Mouse (Mus musculus) heart, embryonic 12.5 days (tissue): ENCODE measurements around the gene BC049730. TPM values are rescaled to one million over a fixed set of nuclear protein-coding genes. Genes with fewer than 3 reads are reported as not detected.
A peak's percentile ranks its signal among the peaks of the same experiment; 100 is the strongest.
"Not testable (repeated sequence)": the region's sequence is repeated elsewhere in the genome, so short reads cannot be mapped to it uniquely, and the experiment has no call there.

ENCODE experiments used
- ATAC-seq: fragments of 200-750 bp; cut with Nextera tagmentation; 2 replicates; pipeline ENCODE4 v1.8.0; 2017; ENCODE audit warnings: moderate TSS enrichment, moderate library complexity; ENCODE audit not compliant: insufficient number of reproducible peaks, low FRiP score
- H3K27ac ChIP-seq: fragments of 300-500 bp; sonication (generic); 2 replicates; pipeline ENCODE4 v1.5.1; 2016; ENCODE audit warnings: mild to moderate bottlenecking, moderate library complexity; ENCODE audit not compliant: poor library complexity, severe bottlenecking
- H3K27me3 ChIP-seq: fragments of 300-500 bp; sonication (generic); replicated peaks from 2 replicates; pipeline ENCODE4 v1.6.1; 2016; ENCODE audit warnings: mild to moderate bottlenecking, moderate library complexity
- H3K36me3 ChIP-seq: fragments of 300-500 bp; sonication (generic); 2 replicates; pipeline ENCODE4 v1.6.1; 2016; ENCODE audit warnings: mild to moderate bottlenecking, moderate library complexity
- H3K4me1 ChIP-seq: fragments of 300-500 bp; sonication (generic); replicated peaks from 2 replicates; pipeline ENCODE4 v1.6.1; 2016; ENCODE audit warnings: mild to moderate bottlenecking
- H3K4me2 ChIP-seq: fragments of 300-500 bp; sonication (generic); 2 replicates; pipeline ENCODE4 v1.6.1; 2016; ENCODE audit warnings: mild to moderate bottlenecking, moderate library complexity
- H3K4me3 ChIP-seq: fragments of 300-500 bp; sonication (generic); 2 replicates; pipeline ENCODE4 v1.5.1; 2016; ENCODE audit warnings: mild to moderate bottlenecking
- H3K9ac ChIP-seq: fragments of 300-500 bp; sonication (generic); 2 replicates; pipeline ENCODE4 v1.6.1; 2016; ENCODE audit warnings: mild to moderate bottlenecking, moderate library complexity
- H3K9me3 ChIP-seq: fragments of 300-500 bp; sonication (generic); replicated peaks from 2 replicates; pipeline ENCODE4 v1.6.1; 2016; ENCODE audit warnings: mild to moderate bottlenecking, moderate library complexity
- WGBS: fragments of 180-500 bp; shearing (Covaris S2); methylation state at CpG from one replicate; pipeline ENCODE4 v1.1.7; 2016; 5-methylcytosine and 5-hydroxymethylcytosine counted together
- polyA plus RNA-seq: library from polyadenylated mRNA; unstranded; fragments of >200 nt; fragmentation: Nextera tagmentation; extraction: Ambion mirVana; gene quantifications from 2 replicates; pipeline ENCODE4 v1.2.1, GENCODE M21; 2016

BC049730 gene
- polyA plus RNA-seq, 1 experiment from 2014 or later = not detected

DNA sequence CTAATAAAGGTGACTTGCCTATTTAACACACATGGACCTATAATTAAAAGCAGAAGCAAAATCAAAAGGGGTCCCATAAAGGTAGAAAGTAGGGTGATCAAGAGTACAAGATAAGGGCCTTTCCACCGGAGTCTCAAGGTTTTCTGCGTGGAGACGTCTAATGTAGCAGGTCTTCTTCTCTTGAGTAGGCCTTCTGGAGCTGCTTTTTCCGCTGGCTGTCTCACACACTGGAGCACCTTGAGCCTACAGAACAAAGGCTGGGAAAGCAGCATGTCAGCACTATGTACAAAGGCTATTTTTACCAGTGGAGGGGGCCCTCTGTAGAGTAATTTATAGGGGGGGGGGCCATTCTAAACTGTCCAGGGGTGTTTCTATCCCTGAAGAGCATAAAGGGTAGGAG is 11.2 kb upstream of the BC049730 start:
- ATAC-seq, H3K4me3 ChIP-seq, H3K4me1 ChIP-seq, H3K9me3 ChIP-seq, H3K27me3 ChIP-seq, H3K36me3 ChIP-seq, H3K4me2 ChIP-seq, H3K9ac ChIP-seq, H3K27ac ChIP-seq: not testable (repeated sequence)
- 85% methylated on average over 4 of the region's 4 CpGs for WGBS

DNA sequence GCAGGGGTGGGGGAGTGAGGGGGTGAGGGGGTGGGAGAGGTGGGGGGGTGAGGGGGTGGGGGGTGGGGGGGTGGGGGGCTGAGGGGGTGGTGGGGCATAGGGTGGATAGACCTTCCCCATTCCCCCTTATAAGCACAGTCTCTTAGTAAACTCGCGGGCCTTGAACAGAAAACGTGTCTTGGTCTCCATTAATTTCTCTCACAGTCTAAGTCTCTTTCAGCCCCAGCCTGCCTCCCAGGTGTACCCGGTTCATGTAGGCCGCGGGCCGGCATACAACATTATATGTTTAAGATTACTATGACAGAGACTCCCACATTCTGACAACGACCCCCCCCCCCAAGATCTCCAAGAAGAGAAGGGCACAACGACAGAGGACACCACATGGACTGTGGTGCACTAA is 6.2 kb upstream of the BC049730 start:
- not testable (repeated sequence) for H3K36me3 ChIP-seq, ATAC-seq, H3K27ac ChIP-seq, H3K4me1 ChIP-seq, H3K4me3 ChIP-seq, H3K9ac ChIP-seq, H3K27me3 ChIP-seq, H3K9me3 ChIP-seq, H3K4me2 ChIP-seq
- 81% methylated on average over 9 of the region's 9 CpGs for WGBS

DNA sequence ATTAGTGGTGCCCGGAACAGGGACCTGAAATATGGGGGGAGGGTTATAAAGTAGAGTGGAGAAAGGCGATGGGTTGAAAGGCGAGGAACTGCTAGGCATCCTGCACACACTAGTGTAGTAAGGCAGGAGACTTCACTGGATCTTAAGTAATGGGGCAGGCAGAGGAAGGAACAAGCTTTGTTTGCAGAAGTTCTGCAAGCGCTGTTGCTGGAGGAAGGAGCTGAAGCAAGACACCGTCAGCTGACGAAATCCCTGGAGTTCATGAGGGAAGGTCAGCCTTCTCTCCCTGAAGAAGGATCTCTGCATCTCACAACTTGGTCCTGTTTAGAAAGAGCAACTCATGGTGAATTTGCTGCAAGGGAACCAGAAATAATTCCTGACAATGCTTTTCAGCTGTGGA is 6.0 kb downstream of the BC049730 start:
- no peak overlapping the region for H3K9ac ChIP-seq
- H3K4me2 ChIP-seq = no peak overlapping the region
- ATAC-seq = no peak
- no peaks in the 10 kb centered on the region for H3K4me1 ChIP-seq
- H3K27me3 ChIP-seq = 0 out of 2 replicates have a peak, but pooled peaks cover 5% of the 10 kb centered on the region
- H3K27ac ChIP-seq = no peak overlapping the region
- no peaks in the 10 kb centered on the region for H3K9me3 ChIP-seq
- no peaks in the 10 kb centered on the region for H3K36me3 ChIP-seq
- 69% methylated on average over 6 of the region's 6 CpGs for WGBS
- H3K4me3 ChIP-seq = no peak overlapping the region

DNA sequence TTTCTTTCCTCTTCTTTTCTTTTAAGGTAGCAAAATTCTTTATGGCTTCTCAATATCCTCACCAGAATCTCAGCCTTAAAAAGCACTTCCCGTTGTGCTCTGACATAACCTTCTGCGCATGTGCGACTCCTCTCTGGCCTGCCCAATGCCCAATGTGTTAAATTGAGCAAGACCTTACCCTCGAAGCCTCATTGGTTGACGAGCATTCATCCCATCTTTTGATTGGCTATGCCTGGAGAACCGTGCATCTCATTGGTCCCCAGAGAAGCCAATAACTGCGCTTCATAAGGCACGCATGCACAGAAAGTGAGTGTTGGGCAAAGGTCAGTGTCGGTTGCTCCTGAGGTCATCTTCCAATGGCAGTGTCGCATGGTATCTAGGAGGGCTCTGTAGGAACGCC is 17.8 kb downstream of the BC049730 start, which contains the start of gene Gm4763:
Gene Gm4763 (minus strand): TSS at position 101 of the 400 bp plus-strand sequence.
- H3K9ac ChIP-seq, ATAC-seq, H3K4me3 ChIP-seq, H3K4me2 ChIP-seq, H3K36me3 ChIP-seq, H3K27ac ChIP-seq, H3K27me3 ChIP-seq, H3K9me3 ChIP-seq, H3K4me1 ChIP-seq: not testable (repeated sequence)
- 82% methylated on average over 11 of the region's 11 CpGs for WGBS

DNA sequence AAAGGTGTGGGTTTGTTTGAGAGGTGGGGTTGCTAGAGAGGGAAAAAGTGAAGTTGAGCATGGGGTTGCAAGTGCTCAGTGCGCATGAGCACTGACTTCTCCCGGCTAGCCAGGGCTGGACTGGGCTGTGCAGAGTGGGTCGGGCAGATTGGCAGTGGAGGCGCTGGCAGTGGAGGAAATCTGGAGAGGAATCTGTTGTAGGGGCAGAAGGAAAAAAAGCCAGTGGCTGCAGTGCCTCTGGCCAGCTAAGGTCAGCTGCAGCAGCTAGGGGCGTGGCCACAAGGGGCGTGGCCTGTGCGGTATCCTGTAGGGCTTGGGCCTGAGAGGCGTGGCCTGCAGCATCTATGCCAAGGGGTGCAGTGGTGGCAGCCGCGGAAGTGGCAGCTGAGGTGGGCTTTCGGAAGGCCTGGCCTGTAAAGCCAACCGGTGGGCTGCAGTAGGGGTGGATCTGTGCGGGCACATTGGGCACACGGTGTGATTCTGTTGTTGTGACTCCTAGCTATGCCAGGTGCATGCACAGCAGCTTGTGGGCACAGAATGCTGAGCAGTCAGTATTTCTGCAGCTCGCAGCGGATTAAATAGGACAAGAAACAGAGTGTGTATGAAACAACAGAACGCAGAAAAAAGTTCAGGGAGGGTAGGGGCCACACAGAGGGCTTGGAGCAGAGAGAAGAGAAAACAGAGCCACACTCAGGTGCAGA is 27.1 kb downstream of the BC049730 start:
- ATAC-seq = peak; percentile 53; the same call in 1 of the 2 replicates
- Histone ChIP-seq H3K4me2 (no peak overlapping the region), H3K4me3 (no peak overlapping the region), H3K9me3 (peaks cover 6% of the 10 kb centered on the region), H3K36me3 (no peaks in the 10 kb centered on the region), H3K27ac (no peak overlapping the region), H3K4me1 (0 out of 2 replicates have a peak, but pooled peaks cover 5% of the 10 kb centered on the region), H3K9ac (no peak overlapping the region), H3K27me3 (no peaks in the 10 kb centered on the region)
- 20% methylated on average over 17 of the region's 17 CpGs for WGBS

DNA sequence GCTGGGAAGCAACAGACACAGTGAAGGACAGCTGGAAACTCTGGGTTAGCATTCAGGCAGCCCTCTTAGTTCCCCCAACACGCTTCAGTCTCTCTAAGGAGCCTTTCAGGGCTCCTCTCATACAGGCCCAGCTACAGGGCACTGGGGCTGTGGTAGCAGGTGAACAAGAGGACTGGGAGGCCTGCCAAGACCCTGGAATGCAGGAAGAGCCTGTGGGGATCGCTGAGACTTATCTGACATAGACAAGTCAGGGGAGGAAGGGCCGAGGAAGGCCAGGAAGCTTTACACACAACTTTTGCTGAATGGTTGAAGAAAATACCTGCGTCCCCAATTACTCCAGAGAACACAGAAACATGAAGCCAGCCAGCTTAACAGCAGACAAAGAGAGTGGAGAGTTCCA is 41.7 kb downstream of the BC049730 start:
- H3K27me3 ChIP-seq = no peaks in the 10 kb centered on the region
- peaks cover 9% of the 10 kb centered on the region; the same call in 1 of the 2 replicates for H3K4me1 ChIP-seq
- no peak overlapping the region for H3K4me2 ChIP-seq
- no peak overlapping the region for H3K4me3 ChIP-seq
- no peak overlapping the region for H3K9ac ChIP-seq
- ATAC-seq = 0 out of 2 replicates have a peak, but pooled peaks have one; percentile 42
- no peaks in the 10 kb centered on the region for H3K9me3 ChIP-seq
- no peak overlapping the region for H3K27ac ChIP-seq
- H3K36me3 ChIP-seq = no peaks in the 10 kb centered on the region
- WGBS = 30% methylated on average over 4 of the region's 4 CpGs

DNA sequence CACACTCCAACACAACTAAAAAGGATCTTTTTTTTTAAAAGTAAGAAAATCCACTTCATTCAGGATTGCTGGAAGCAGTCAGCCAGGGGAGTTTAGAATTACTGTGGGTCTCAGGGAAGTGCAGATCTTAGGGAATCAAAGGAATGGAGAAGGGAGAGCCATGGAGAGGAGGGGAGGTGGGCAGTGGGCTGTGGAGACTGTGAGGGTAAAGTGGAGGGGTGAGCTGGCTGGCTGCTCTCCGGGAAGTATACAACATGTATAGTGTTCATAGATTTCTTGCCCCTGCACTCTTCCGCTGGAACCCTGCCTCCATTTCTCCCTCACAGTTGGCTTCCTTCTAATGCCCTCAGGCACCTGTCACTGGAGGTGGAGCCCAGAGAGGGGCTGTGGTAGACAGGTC is 42.6 kb downstream of the BC049730 start:
- Histone ChIP-seq H3K4me3 (no peak overlapping the region), H3K27me3 (no peaks in the 10 kb centered on the region), H3K36me3 (no peaks in the 10 kb centered on the region), H3K27ac (no peak overlapping the region), H3K4me2 (no peak overlapping the region), H3K4me1 (peaks cover 9% of the 10 kb centered on the region; the same call in 1 of the 2 replicates), H3K9me3 (no peaks in the 10 kb centered on the region), H3K9ac (no peak overlapping the region)
- ATAC-seq = no peak
- 83% methylated on average over 2 of the region's 2 CpGs for WGBS

DNA sequence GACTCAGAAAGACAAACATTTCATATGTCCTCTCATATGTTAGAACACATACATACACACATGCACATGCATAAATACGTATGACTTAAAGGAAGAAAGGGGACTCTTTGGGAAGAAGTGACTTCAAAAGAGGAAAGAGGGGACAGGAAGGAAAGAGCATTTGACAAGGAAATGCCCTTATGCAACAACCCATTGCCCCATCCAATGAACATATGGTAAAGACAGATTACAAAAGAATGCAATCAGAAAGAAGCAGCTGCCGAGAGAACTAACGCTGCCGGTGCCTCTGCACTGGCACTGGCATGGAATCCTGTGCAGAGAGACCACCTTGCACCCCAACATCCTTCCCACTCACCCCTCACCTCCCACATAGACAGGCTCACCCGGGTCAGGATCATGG is 44.4 kb downstream of the BC049730 start:
- Histone ChIP-seq H3K36me3 (no peaks in the 10 kb centered on the region), H3K9me3 (no peaks in the 10 kb centered on the region), H3K4me1 (peaks cover 9% of the 10 kb centered on the region; the same call in 1 of the 2 replicates), H3K27ac (no peak overlapping the region), H3K4me3 (no peak overlapping the region), H3K9ac (no peak overlapping the region), H3K27me3 (no peaks in the 10 kb centered on the region), H3K4me2 (no peak overlapping the region)
- 61% methylated on average over 5 of the region's 5 CpGs for WGBS
- ATAC-seq = no peak

DNA sequence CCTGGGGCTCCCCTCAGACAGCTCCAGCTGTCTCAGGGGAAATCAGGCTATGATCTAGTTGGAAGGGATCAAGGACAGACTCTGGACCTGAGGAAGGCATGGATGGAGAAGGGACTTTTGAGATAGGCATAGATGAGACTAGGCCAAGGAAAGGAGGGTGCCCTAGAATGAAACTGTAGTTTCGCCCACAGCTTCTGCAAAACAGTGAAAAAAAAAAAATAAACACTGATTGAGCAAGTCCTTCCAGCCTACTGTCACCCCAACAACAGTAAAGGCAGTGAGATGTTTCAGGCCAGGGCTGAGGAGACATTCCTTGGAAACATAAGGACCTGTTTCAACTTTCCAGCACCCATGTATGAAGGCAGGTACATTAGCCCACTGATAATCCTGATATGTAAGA is 49.5 kb downstream of the BC049730 start:
- H3K27ac ChIP-seq = no peak overlapping the region
- no peak overlapping the region for H3K4me3 ChIP-seq
- no peaks in the 10 kb centered on the region for H3K36me3 ChIP-seq
- no peaks in the 10 kb centered on the region for H3K4me1 ChIP-seq
- 67% methylated on average over 1 of the region's 1 CpGs for WGBS
- H3K9ac ChIP-seq = no peak overlapping the region
- H3K27me3 ChIP-seq = 0 out of 2 replicates have a peak, but pooled peaks cover 5% of the 10 kb centered on the region
- H3K4me2 ChIP-seq = no peak overlapping the region
- ATAC-seq = no peak
- no peaks in the 10 kb centered on the region for H3K9me3 ChIP-seq

DNA sequence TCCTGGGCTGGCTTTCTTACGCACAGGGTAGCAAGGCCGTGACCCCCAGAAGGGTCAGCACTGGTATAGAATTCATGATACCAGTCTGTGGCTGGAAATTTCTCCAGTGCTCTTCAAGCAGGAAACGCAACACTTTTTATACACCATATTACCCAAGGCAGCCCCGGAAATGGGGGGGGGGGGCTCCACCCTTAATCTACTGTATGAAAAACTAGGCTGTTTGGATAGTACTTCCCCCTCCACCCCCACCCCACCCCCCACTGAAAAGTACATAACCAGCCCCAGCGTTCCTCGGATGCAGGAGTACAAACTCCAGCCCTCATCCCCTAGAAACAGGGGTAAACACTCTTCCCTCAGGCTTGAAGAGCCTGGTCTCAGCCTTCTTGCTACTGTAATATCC is 51.2 kb downstream of the BC049730 start, which contains the start of gene Cd177:
Gene Cd177 (minus strand): TSS at position 101 of the 400 bp plus-strand sequence.
- ATAC-seq = no peak
- Histone ChIP-seq H3K27me3 (0 out of 2 replicates have a peak, but pooled peaks cover 5% of the 10 kb centered on the region), H3K9me3 (no peaks in the 10 kb centered on the region), H3K4me1 (no peaks in the 10 kb centered on the region), H3K4me2 (no peak within 1 kb of the TSS), H3K27ac (no peak within 1 kb of the TSS), H3K9ac (no peak within 1 kb of the TSS), H3K36me3 (no peaks in the 10 kb centered on the region), H3K4me3 (no peak within 1 kb of the TSS)
- 68% methylated on average over 6 of the region's 6 CpGs for WGBS

DNA sequence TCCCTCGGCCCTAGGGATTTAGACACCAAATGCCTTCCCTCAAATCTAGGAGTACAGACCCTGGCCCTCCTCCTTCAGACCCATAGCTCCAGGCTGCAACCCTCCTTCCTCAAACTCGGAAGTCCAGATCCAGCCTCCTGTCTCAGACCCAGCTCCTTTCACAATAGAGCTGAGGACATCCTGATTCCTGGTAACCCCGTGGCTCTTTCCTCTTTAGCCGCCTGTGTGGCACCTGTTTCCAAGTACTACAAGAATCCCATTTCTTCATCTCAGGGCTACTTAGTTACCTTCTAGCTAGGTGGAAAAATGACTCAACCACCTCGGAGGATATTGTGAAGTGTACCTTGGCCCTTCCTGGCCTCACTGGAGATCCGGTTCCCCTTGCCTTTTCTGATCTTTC is 52.1 kb downstream of the BC049730 start:
- ATAC-seq = no peak
- H3K27ac ChIP-seq = no peak overlapping the region
- H3K9me3 ChIP-seq = no peaks in the 10 kb centered on the region
- H3K36me3 ChIP-seq = no peaks in the 10 kb centered on the region
- no peak overlapping the region for H3K4me2 ChIP-seq
- no peaks in the 10 kb centered on the region for H3K4me1 ChIP-seq
- 67% methylated on average over 6 of the region's 6 CpGs for WGBS
- no peak overlapping the region for H3K4me3 ChIP-seq
- H3K9ac ChIP-seq = no peak overlapping the region
- 0 out of 2 replicates have a peak, but pooled peaks cover 5% of the 10 kb centered on the region for H3K27me3 ChIP-seq

DNA sequence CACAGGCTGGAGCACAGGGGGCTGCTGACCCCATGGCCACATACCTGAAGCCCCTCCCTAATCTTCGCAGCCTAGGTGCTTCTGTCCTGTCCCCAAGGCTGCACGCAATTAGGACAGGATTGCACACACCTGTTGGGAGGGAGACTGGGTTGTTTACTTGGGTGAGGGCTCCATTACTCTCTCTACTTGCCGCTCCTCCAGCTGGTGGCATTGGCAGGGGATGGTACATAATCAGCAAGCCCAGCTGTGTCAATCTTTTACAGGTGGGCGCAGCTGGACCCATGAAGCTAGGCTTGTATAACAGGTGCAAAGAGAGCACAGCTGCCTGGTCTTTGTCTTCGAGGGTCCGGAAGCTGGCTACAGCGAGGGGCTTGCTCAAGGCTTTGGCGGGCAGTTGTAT is 53.5 kb downstream of the BC049730 start:
- H3K4me3 ChIP-seq = no peak overlapping the region
- no peaks in the 10 kb centered on the region for H3K9me3 ChIP-seq
- no peaks in the 10 kb centered on the region for H3K36me3 ChIP-seq
- H3K4me2 ChIP-seq = no peak overlapping the region
- no peak for ATAC-seq
- 82% methylated on average over 8 of the region's 8 CpGs for WGBS
- H3K4me1 ChIP-seq = no peaks in the 10 kb centered on the region
- H3K27ac ChIP-seq = no peak overlapping the region
- H3K27me3 ChIP-seq = 0 out of 2 replicates have a peak, but pooled peaks cover 5% of the 10 kb centered on the region
- H3K9ac ChIP-seq = no peak overlapping the region
